Mouse (Mus musculus) limb, embryonic 10.5 days (tissue): ENCODE results near the gene Adipor2. TPM values are rescaled to one million over a fixed set of nuclear protein-coding genes. Genes with fewer than 3 reads are reported as not detected.

Source experiments
- DNase-seq: peaks from one replicate; pipeline ENCODE4 v3.0.0-alpha.2; 2017; ENCODE audit warnings: low spot score
- H3K27ac ChIP-seq: fragments of 300-500 bp; sonication (generic); 2 replicates; pipeline ENCODE4 v1.5.1; 2016; ENCODE audit warnings: mild to moderate bottlenecking
- H3K27me3 ChIP-seq: fragments of 300-500 bp; sonication (generic); 2 replicates; pipeline ENCODE4 v1.6.1; 2016; ENCODE audit warnings: low read depth, mild to moderate bottlenecking; ENCODE audit not compliant: poor library complexity, severe bottlenecking
- H3K36me3 ChIP-seq: fragments of 300-500 bp; sonication (generic); 2 replicates; pipeline ENCODE4 v1.6.1; 2016; ENCODE audit warnings: mild to moderate bottlenecking, moderate library complexity
- H3K4me1 ChIP-seq: fragments of 300-500 bp; sonication (generic); 2 replicates; pipeline ENCODE4 v1.6.1; 2016
- H3K4me3 ChIP-seq: fragments of 300-500 bp; sonication (generic); 2 replicates; pipeline ENCODE4 v1.5.1; 2016; ENCODE audit warnings: mild to moderate bottlenecking, moderate library complexity
- H3K9me3 ChIP-seq: fragments of 300-500 bp; sonication (generic); replicated peaks from 2 replicates; pipeline ENCODE4 v1.6.1; 2016; ENCODE audit warnings: mild to moderate bottlenecking
- WGBS: fragments of 180-500 bp; shearing (Covaris S2); methylation state at CpG from one replicate; pipeline ENCODE4 v1.1.7; 2016; 5-methylcytosine and 5-hydroxymethylcytosine counted together
- polyA plus RNA-seq: library from polyadenylated mRNA; unstranded; fragments of >200 nt; fragmentation: Nextera tagmentation; extraction: Ambion mirVana; gene quantifications from 2 replicates; pipeline ENCODE4 v1.2.1, GENCODE M21; 2016

The Adipor2 gene
- polyA plus RNA-seq, 1 experiment from 2014 or later: 29.4 TPM

DNA sequence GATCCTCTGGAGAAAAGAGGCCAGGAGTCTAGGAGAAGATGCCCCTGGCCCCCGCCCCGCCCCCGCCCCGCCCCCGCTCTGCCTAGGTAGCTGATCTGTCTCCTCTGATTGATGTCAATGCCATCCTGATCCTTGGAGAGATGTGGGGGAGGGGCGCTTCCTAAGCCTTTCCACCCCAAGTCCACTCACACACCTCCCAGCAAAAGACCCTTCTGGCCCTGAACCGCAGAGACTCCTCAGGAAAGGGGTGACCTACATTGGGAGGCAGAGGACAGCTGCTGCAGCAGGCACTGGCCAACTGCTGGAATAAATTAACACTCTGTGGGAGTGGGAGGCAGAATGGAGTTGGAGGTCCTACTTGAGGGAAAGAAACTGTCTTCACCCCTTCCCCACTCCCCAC is 91.0 kb downstream of the Adipor2 start:
- no peak overlapping the region for H3K4me3 ChIP-seq
- no peaks in the 10 kb centered on the region for H3K9me3 ChIP-seq
- H3K36me3 ChIP-seq: no peaks in the 10 kb centered on the region
- WGBS: 14% methylated on average over 7 of the region's 7 CpGs
- H3K27me3 ChIP-seq: peaks cover 95% of the 10 kb centered on the region
- H3K27ac ChIP-seq: no peak overlapping the region
- DNase-seq: no peak
- H3K4me1 ChIP-seq: peaks cover 35% of the 10 kb centered on the region

DNA sequence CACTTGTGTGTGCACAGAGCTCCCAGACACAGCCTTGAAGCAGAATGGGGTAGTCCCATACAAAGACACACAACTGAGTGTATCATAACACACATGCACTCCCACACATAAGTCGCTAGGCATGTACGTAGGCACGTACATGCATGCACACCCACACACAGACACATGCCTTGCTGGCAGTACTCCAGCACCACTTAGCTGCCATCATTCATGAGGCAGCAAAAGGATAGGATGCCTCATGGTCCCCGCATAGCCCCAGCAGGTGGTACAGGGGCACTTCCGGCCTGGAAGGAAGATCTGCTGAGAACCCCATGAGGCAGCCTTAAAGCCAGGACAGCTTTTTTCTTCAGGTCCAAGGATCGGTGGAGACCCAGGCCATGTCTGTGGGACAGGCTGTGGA is 91.5 kb downstream of the Adipor2 start:
- H3K4me3 ChIP-seq: no peak overlapping the region
- H3K27ac ChIP-seq: no peak overlapping the region
- H3K9me3 ChIP-seq: no peaks in the 10 kb centered on the region
- peaks cover 34% of the 10 kb centered on the region for H3K4me1 ChIP-seq
- 81% methylated on average over 6 of the region's 6 CpGs for WGBS
- H3K27me3 ChIP-seq: peaks cover 89% of the 10 kb centered on the region
- H3K36me3 ChIP-seq: no peaks in the 10 kb centered on the region
- DNase-seq: no peak

GRCm38 (mm10) chr6:119324776-119325175 is 92.7 kb downstream of the Adipor2 start:
- Histone ChIP-seq H3K27me3 (peaks cover 77% of the 10 kb centered on the region), H3K27ac (no peak overlapping the region)
- 60% methylated on average over 10 of the region's 10 CpGs for WGBS

DNA sequence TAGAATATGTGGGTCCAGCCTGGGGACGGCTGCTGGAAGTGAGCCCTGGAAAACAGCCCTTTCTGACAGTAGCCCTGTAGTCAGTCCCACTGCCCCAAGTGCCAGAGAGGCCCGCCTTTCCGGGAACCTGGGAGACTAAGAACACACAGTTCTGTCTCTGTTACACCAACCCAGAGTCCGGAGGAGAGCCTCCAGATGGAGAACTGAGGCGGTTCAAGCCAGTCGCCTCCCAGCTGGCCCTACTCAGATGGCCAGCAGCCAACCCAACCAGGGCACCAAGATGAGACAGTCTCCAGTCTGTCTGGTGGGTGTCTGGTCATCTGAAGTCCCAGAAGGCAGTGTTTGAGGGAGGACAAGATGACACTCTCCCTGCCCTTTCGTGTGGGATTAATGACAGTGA is 95.8 kb downstream of the Adipor2 start:
- peaks cover 47% of the 10 kb centered on the region for H3K27me3 ChIP-seq

More at GRCm38 (mm10) chr6:119324776-119325175, 92.7 kb downstream of the Adipor2 start:
- DNase-seq: no peak
- no peaks in the 10 kb centered on the region for H3K36me3 ChIP-seq
- peaks cover 26% of the 10 kb centered on the region for H3K4me1 ChIP-seq
- H3K4me3 ChIP-seq: no peak overlapping the region
- H3K9me3 ChIP-seq: no peaks in the 10 kb centered on the region

GRCm38 (mm10) chr6:119320481-119320880 is 97.0 kb downstream of the Adipor2 start:
- H3K4me1 ChIP-seq: 0 out of 2 replicates have a peak, but pooled peaks cover 5% of the 10 kb centered on the region
- DNase-seq: peak; percentile 81
- H3K27me3 ChIP-seq: peaks cover 34% of the 10 kb centered on the region
- no peak overlapping the region for H3K4me3 ChIP-seq
- no peaks in the 10 kb centered on the region for H3K9me3 ChIP-seq
- WGBS: 30% methylated on average over 16 of the region's 16 CpGs
- H3K27ac ChIP-seq: no peak overlapping the region
- no peaks in the 10 kb centered on the region for H3K36me3 ChIP-seq

More for the DNA sequence above, 95.8 kb downstream of the Adipor2 start:
- 77% methylated on average over 7 of the region's 7 CpGs for WGBS
- Histone ChIP-seq H3K36me3 (no peaks in the 10 kb centered on the region), H3K4me1 (peaks cover 15% of the 10 kb centered on the region), H3K9me3 (no peaks in the 10 kb centered on the region), H3K4me3 (no peak overlapping the region), H3K27ac (no peak overlapping the region)
- no peak for DNase-seq

- Histone ChIP-seq H3K27me3 (peaks cover 23% of the 10 kb centered on the region), H3K9me3 (no peaks in the 10 kb centered on the region), H3K27ac (no peak overlapping the region), H3K36me3 (no peaks in the 10 kb centered on the region), H3K4me3 (no peak overlapping the region), H3K4me1 (0 out of 2 replicates have a peak, but pooled peaks cover 5% of the 10 kb centered on the region)
- 85% methylated on average over 2 of the region's 2 CpGs for WGBS
- DNase-seq: no peak
These were observed 98.1 kb downstream of the Adipor2 start for GRCm38 (mm10) chr6:119319358-119319757.

GRCm38 (mm10) chr6:119318732-119319131 is 98.8 kb downstream of the Adipor2 start:
- Histone ChIP-seq H3K4me3 (no peak overlapping the region), H3K27ac (no peak overlapping the region), H3K27me3 (peaks cover 17% of the 10 kb centered on the region), H3K9me3 (no peaks in the 10 kb centered on the region), H3K36me3 (no peaks in the 10 kb centered on the region), H3K4me1 (peaks cover 7% of the 10 kb centered on the region)
- no peak for DNase-seq
- 86% methylated on average over 9 of the region's 9 CpGs for WGBS

DNA sequence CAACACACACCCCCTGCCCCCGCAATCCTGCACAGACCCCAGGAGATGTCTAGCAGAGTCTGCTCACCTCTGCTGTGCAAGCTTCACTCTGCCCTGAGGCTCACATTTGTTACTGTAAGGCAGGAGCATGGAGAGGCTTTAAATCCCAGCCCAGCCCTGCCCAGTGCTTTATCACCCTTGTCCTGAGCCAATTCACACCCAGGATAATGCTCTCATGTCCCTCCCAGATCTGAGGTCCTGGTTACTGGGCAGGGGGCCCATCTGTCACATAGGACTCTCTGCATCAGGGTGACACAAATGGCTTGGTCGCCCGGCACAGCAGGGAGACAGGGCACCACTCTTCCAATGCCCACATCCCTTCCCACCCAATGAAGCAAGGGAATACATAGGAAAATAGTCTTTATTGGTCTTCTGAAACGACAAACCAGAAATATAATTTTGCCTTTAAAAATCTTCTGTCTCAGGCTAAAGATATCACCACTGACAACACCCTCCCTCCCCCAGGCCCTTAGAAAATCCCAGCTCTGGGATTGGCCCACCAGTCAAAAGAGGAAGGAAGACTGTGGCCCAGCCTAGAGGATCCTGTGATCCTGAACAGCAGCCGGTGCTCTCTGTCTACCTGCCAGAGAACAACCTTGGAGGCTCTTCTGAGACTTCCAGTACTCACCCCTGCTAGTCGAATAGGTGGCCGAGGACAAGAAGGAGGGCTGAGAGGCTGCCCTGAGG is 102.6 kb downstream of the Adipor2 start:
- no peaks in the 10 kb centered on the region for H3K9me3 ChIP-seq

GRCm38 (mm10) chr6:119313588-119314375 is 103.7 kb downstream of the Adipor2 start:
- Histone ChIP-seq H3K4me1 (peaks cover 15% of the 10 kb centered on the region), H3K27me3 (no peaks in the 10 kb centered on the region; the same call in 1 of the 2 replicates), H3K4me3 (no peak overlapping the region), H3K27ac (no peak overlapping the region), H3K36me3 (no peaks in the 10 kb centered on the region), H3K9me3 (no peaks in the 10 kb centered on the region)
- no peak for DNase-seq
- 58% methylated on average over 14 of the region's 14 CpGs for WGBS

More for the DNA sequence above, 102.6 kb downstream of the Adipor2 start:
- Histone ChIP-seq H3K4me3 (no peak overlapping the region), H3K36me3 (no peaks in the 10 kb centered on the region), H3K27me3 (no peaks in the 10 kb centered on the region; the same call in 1 of the 2 replicates), H3K27ac (no peak overlapping the region), H3K4me1 (peaks cover 15% of the 10 kb centered on the region)
- no peak for DNase-seq
- WGBS: 37% methylated on average over 7 of the region's 7 CpGs

DNA sequence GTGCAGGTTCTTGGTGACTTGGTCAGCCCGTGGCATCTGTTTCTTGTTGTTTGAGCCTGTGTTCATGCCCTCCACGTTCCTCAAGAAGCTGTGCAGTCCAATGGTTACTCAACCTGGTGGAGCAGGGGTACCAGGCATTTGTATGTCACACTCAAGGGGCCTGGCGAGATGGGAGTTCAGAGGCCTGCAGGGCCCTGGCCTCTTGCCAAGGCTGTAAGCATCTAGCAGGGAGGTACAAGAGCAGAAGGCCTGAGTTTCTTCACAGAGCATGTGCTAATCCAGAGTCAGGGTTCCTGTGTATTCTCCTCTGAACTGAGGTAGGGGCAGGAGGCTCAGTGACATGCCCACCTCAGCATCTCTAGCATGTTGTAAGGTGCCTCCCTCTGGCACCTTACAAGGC is 104.4 kb downstream of the Adipor2 start:
- Histone ChIP-seq H3K36me3 (no peaks in the 10 kb centered on the region), H3K4me3 (no peak overlapping the region), H3K9me3 (no peaks in the 10 kb centered on the region), H3K27ac (no peak overlapping the region), H3K27me3 (no peaks in the 10 kb centered on the region; the same call in 1 of the 2 replicates), H3K4me1 (peaks cover 15% of the 10 kb centered on the region)
- DNase-seq: no peak
- 75% methylated on average over 3 of the region's 3 CpGs for WGBS

DNA sequence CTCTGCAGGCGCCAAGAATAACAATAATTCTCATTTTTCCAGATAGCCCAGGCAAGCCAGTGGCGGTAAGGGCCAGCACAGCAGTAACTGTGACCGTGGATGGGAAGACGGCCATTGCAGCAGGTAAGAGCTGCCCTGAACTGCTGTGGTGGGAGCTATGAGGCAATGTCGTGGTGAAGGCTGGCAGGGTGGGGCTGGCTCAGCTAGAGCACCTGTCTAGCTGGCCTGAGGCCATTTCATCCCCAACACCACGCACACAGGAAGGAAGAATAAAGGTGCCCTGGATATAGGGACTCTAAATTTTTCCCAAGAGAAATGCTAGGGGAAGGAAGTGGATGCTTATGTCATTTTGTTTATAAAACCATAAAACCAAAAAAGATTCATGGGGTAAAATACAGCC is 105.1 kb downstream of the Adipor2 start:
- no peak overlapping the region for H3K4me3 ChIP-seq
- no peak overlapping the region for H3K27ac ChIP-seq
- H3K36me3 ChIP-seq: no peaks in the 10 kb centered on the region
- H3K27me3 ChIP-seq: no peaks in the 10 kb centered on the region; the same call in 1 of the 2 replicates
- no peaks in the 10 kb centered on the region for H3K9me3 ChIP-seq
- WGBS: 88% methylated on average over 6 of the region's 6 CpGs
- no peak for DNase-seq
- H3K4me1 ChIP-seq: peaks cover 15% of the 10 kb centered on the region

DNA sequence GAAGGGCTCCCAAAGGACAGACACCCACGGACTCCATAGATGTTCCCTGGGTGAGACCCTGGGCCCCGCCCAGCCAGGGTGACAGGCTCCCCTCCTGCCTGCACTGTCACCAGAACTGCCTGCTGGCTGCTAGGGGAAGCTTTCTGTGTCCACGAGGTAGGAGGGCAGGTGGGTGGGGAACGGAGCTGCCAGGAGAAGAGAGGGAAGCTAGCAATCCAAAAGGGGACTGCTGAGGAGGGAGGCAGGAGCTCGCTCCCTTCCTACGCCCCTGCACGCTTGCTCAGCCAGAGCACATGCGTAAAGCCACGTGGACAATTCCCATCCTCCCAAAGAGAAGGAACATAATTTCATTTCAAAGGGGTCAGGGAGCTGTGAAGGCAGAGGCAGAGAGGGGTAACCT is 107.3 kb downstream of the Adipor2 start:
- 55% methylated on average over 9 of the region's 9 CpGs for WGBS

GRCm38 (mm10) chr6:119307867-119308413 is 109.6 kb downstream of the Adipor2 start:
- Histone ChIP-seq H3K27ac (no peak overlapping the region), H3K27me3 (no peaks in the 10 kb centered on the region), H3K4me1 (peaks cover 6% of the 10 kb centered on the region), H3K4me3 (no peak overlapping the region), H3K9me3 (no peaks in the 10 kb centered on the region), H3K36me3 (no peaks in the 10 kb centered on the region)
- DNase-seq: no peak
- WGBS: 67% methylated on average over 10 of the region's 10 CpGs

More for the DNA sequence above, 107.3 kb downstream of the Adipor2 start:
- H3K27me3 ChIP-seq: no peaks in the 10 kb centered on the region; the same call in 1 of the 2 replicates
- no peaks in the 10 kb centered on the region for H3K36me3 ChIP-seq
- DNase-seq: no peak
- H3K9me3 ChIP-seq: no peaks in the 10 kb centered on the region
- no peak overlapping the region for H3K4me3 ChIP-seq
- H3K27ac ChIP-seq: 0 out of 2 replicates have a peak overlapping the region, but pooled peaks have one; percentile 14
- peaks cover 15% of the 10 kb centered on the region for H3K4me1 ChIP-seq
